Mouse (Mus musculus) kidney, adult 11 months (tissue): ENCODE measurements around the gene Dgki.

ENCODE experiments used
- DNase-seq: peaks from one replicate; pipeline ENCODE4 v3.0.0; 2022

Dgki gene

GRCm38 (mm10) chr6:37299562-37300390 is at the start of gene Dgki:
Dgki (minus strand) TSS chr6:37300184.
- no peak for DNase-seq

- DNase-seq = no peak
Measured at GRCm38 (mm10) chr6:37347606-37348005, 47.6 kb upstream of the Dgki start.

- no peak for DNase-seq
Measured at GRCm38 (mm10) chr6:37338055-37338454, 38.1 kb upstream of the Dgki start.

- no peak for DNase-seq
Measured at GRCm38 (mm10) chr6:37336831-37337260, 36.9 kb upstream of the Dgki start.

- DNase-seq = no peak
Measured at GRCm38 (mm10) chr6:37336381-37336780, 36.4 kb upstream of the Dgki start.

- DNase-seq = no peak
Measured at GRCm38 (mm10) chr6:37332846-37333245, 32.9 kb upstream of the Dgki start.

- DNase-seq = no peak
Measured at GRCm38 (mm10) chr6:37329901-37330864, 30.2 kb upstream of the Dgki start.

GRCm38 (mm10) chr6:37329376-37329775 is 29.4 kb upstream of the Dgki start:
- DNase-seq = no peak

GRCm38 (mm10) chr6:37328671-37329070 is 28.7 kb upstream of the Dgki start:
- DNase-seq = no peak

GRCm38 (mm10) chr6:37327519-37327918 is 27.5 kb upstream of the Dgki start:
- DNase-seq = no peak

- DNase-seq = peak; percentile 58
Measured at GRCm38 (mm10) chr6:37326603-37326955, 26.6 kb upstream of the Dgki start.

GRCm38 (mm10) chr6:37325906-37326602 is 26.1 kb upstream of the Dgki start:
- no peak for DNase-seq

GRCm38 (mm10) chr6:37325076-37325475 is 25.1 kb upstream of the Dgki start:
- DNase-seq = no peak

- no peak for DNase-seq
Measured at GRCm38 (mm10) chr6:37322641-37323040, 22.7 kb upstream of the Dgki start.

- no peak for DNase-seq
Measured at GRCm38 (mm10) chr6:37322088-37322487, 22.1 kb upstream of the Dgki start.

GRCm38 (mm10) chr6:37317904-37318303 is 17.9 kb upstream of the Dgki start:
- DNase-seq = no peak

- no peak for DNase-seq
Measured at GRCm38 (mm10) chr6:37315440-37315839, 15.5 kb upstream of the Dgki start.

GRCm38 (mm10) chr6:37310601-37311000 is 10.6 kb upstream of the Dgki start:
- DNase-seq = no peak

GRCm38 (mm10) chr6:37306616-37307015 is 6.6 kb upstream of the Dgki start:
- DNase-seq = no peak

- no peak for DNase-seq
Measured at GRCm38 (mm10) chr6:37300492-37300891, 508 bp upstream of the Dgki start.

- DNase-seq = no peak
Measured at GRCm38 (mm10) chr6:37298982-37299381, 1.0 kb downstream of the Dgki start.

- no peak for DNase-seq
Measured at GRCm38 (mm10) chr6:37297744-37298482, 2.1 kb downstream of the Dgki start.
